Mouse (Mus musculus): ENCODE results near the gene Olfr1391. TPM values are rescaled to one million over a fixed set of nuclear protein-coding genes. Genes with fewer than 3 reads are reported as not detected.
"Not testable (repeated sequence)": the region's sequence is repeated elsewhere in the genome, so short reads cannot be mapped to it uniquely, and the experiment has no call there.

Gene Olfr1391
- not detected for total RNA-seq (2021)

- DNase-seq = no peak
Measured at GRCm38 (mm10) chr11:49322442-49322841, at the start of gene Olfr1391. TSS of gene Olfr1391 (plus strand) at chr11:49322742.

- DNase-seq = no peak
Measured at GRCm38 (mm10) chr11:49273834-49274519, 48.6 kb upstream of the Olfr1391 start.

GRCm38 (mm10) chr11:49278222-49278621, 44.3 kb upstream of the Olfr1391 start, which contains the start of gene Olfr1393:
TSS of gene Olfr1393 (plus strand) at chr11:49278304.
- no peak for DNase-seq

GRCm38 (mm10) chr11:49284982-49285381, 37.6 kb upstream of the Olfr1391 start, which contains the start of gene Olfr1392:
TSS of gene Olfr1392 (plus strand) at chr11:49285282.
- DNase-seq = not testable (repeated sequence)

DNA sequence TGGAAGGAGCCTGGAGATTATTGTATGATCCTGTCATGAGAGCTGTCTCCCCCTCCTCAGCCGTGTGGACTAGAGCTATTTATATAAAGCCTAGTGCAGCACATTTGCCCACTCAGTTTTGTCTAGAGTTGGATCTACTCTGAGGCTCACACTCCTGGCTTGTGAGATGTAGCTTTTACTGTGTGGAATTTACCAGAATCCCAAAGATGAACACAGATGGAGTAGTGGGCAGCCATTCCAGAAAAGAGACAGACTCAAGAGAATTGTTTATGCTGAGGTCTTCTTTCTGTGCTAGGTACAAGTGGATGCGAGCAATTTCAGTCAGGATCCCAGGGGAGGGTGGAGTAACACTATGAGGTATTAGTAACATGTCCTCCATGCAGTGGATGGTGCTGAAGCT, 35.3 kb upstream of the Olfr1391 start:
- no peak for DNase-seq

- peak; percentile 23 to 48 for DNase-seq
Measured at GRCm38 (mm10) chr11:49292777-49293176, 29.8 kb upstream of the Olfr1391 start.

DNA sequence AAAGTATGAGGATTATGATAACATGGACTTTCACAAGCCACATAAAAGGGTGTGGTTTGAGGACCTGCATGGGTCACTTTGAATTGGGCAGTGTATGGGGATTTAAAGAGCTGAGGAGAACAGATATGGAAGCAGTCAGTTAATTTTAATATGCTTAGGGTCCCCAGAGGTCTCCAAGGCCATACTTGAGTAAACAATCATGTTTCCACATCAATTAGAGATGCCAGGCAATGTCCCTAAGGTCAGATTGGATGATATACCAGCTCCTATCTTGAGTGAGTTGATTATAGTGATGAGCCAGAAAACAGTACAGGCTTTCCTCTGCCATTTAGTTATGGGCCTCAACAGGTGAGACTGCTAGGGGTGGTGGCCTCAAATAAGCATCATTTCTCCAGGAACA, 18.1 kb upstream of the Olfr1391 start, which contains the start of gene Olfr10:
Olfr10 (plus strand) TSS at position 301 of the 400 bp plus-strand sequence.
- DNase-seq = no peak

GRCm38 (mm10) chr11:49308547-49308946, 14.0 kb upstream of the Olfr1391 start:
- not testable (repeated sequence) for DNase-seq

DNA sequence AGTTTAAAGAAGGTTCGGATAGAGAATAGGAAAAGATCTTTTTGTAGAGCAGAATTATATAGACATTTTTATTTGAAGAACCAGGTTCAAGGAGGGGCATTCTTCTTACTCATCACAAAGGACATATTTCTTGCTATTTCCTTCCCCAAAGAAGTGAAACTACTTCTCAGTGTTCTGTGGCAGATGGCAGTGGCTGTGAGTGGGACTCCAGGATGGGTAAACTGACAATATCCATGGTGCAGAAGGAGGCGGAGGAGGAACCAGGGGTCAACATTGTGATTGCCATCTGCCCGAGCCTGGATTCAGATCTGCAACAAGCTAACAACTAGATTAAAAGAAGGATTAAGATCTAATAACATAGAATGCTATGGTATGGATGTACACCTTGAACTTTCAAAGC, 4.2 kb downstream of the Olfr1391 start:
- peak; percentile 4 to 5 for DNase-seq

GRCm38 (mm10) chr11:49329686-49330085, 7.1 kb downstream of the Olfr1391 start:
- DNase-seq = no peak

GRCm38 (mm10) chr11:49334888-49335287, 12.3 kb downstream of the Olfr1391 start, which contains the start of gene Olfr1390:
TSS of gene Olfr1390 (plus strand) at chr11:49335188.
- DNase-seq = no peak

- no peak for DNase-seq
Measured at GRCm38 (mm10) chr11:49337150-49337832, 14.7 kb downstream of the Olfr1391 start.

Other genes with a start within 250 kb of the Olfr1391 start
- 1 to 10 TPM in 1 of 2 experiments, under 1 TPM in 1; 0.97 to 1.4 TPM for gene Ifi47, start 246.2 kb upstream of the Olfr1391 start, total RNA-seq (2021)
- gene Olfr1396, start 207.9 kb upstream of the Olfr1391 start, total RNA-seq (2021) = not detected
- gene Olfr1395, start 180.5 kb upstream of the Olfr1391 start, total RNA-seq (2021) = not detected
- gene Olfr1394, start 168.4 kb upstream of the Olfr1391 start, total RNA-seq (2021) = not detected
- gene Btnl9, start 135.6 kb upstream of the Olfr1391 start, total RNA-seq (2021) = not detected
- gene Zfp62, start 119.5 kb upstream of the Olfr1391 start, total RNA-seq (2021) = 10 to 100 TPM; 45.0 to 48.7 TPM
- gene Mgat1, start 78.6 kb upstream of the Olfr1391 start, total RNA-seq (2021) = 10 to 100 TPM; 52.0 to 54.4 TPM
- gene Olfr1393, start 44.4 kb upstream of the Olfr1391 start, total RNA-seq (2021) = not detected
- gene Olfr1392, start 37.5 kb upstream of the Olfr1391 start, total RNA-seq (2021) = not detected
- gene Olfr10, start 18.0 kb upstream of the Olfr1391 start, total RNA-seq (2021) = not detected
- not detected for gene Olfr1390, start 12.4 kb downstream of the Olfr1391 start, total RNA-seq (2021)
- not detected for gene Olfr1389, start 100.3 kb downstream of the Olfr1391 start, total RNA-seq (2021)
- under 1 TPM; 0.45 to 0.46 TPM for gene Olfr1388, start 113.9 kb downstream of the Olfr1391 start, total RNA-seq (2021)
- gene Olfr1387, start 132.6 kb downstream of the Olfr1391 start, total RNA-seq (2021) = not detected
- gene Olfr1386, start 142.3 kb downstream of the Olfr1391 start, total RNA-seq (2021) = not detected
- not detected for gene Olfr1385, start 166.3 kb downstream of the Olfr1391 start, total RNA-seq (2021)
- not detected for gene Olfr1384, start 184.0 kb downstream of the Olfr1391 start, total RNA-seq (2021)
- not detected for gene Olfr1383, start 196.9 kb downstream of the Olfr1391 start, total RNA-seq (2021)
- not detected for gene Olfr1382, start 205.5 kb downstream of the Olfr1391 start, total RNA-seq (2021)
- not detected for gene Olfr1381, start 220.7 kb downstream of the Olfr1391 start, total RNA-seq (2021)
- gene Olfr1380, start 234.1 kb downstream of the Olfr1391 start, total RNA-seq (2021) = not detected